Mouse (Mus musculus) spleen, adult 2 months (tissue): ENCODE results near the gene Slc41a2. TPM values are rescaled to one million over a fixed set of nuclear protein-coding genes. Genes with fewer than 3 reads are reported as not detected.

ENCODE experiments used
- DNase-seq, 2 experiments: peaks; one replicate each; pipeline versions ENCODE4 v3.0.0 to v3.0.0-alpha.2; 2012 to 2021; ENCODE audit warnings: low spot score in 2 of 2, low read depth in 1 of 2
- H3K27ac ChIP-seq: fragments of 200-500 bp; 2 replicates; pipeline ENCODE4 v1.5.1; 2012; ENCODE audit warnings: low read length, inconsistent platforms; ENCODE audit not compliant: insufficient read depth
- H3K27me3 ChIP-seq: fragments of 200-500 bp; 2 replicates; pipeline ENCODE4 v1.6.1; 2012; ENCODE audit warnings: mild to moderate bottlenecking, moderate library complexity, low read length, inconsistent platforms; ENCODE audit not compliant: control insufficient read depth, insufficient read depth
- H3K36me3 ChIP-seq: fragments of 200-500 bp; 2 replicates; pipeline ENCODE4 v1.6.1; 2012; ENCODE audit warnings: mild to moderate bottlenecking, low read length, inconsistent platforms; ENCODE audit not compliant: control insufficient read depth, insufficient read depth
- H3K4me1 ChIP-seq: fragments of 200-500 bp; 2 replicates; pipeline ENCODE4 v1.6.1; 2011; ENCODE audit warnings: inconsistent platforms; ENCODE audit not compliant: control insufficient read depth, insufficient read depth, insufficient read length
- H3K4me3 ChIP-seq: fragments of 200-500 bp; 2 replicates; pipeline ENCODE4 v1.5.1; 2011; ENCODE audit warnings: mild to moderate bottlenecking, inconsistent platforms; ENCODE audit not compliant: insufficient read depth, insufficient read length; ENCODE audit errors: extremely low read depth
- CTCF ChIP-seq: fragments of 200-500 bp; IDR thresholded peaks from 2 replicates; pipeline ENCODE4 v1.5.1; 2011; ENCODE audit warnings: mild to moderate bottlenecking, inconsistent platforms; ENCODE audit not compliant: insufficient read depth, insufficient read length, insufficient replicate concordance; ENCODE audit errors: extremely low read depth
- POLR2A ChIP-seq: fragments of 200-500 bp; IDR thresholded peaks from 2 replicates; pipeline ENCODE4 v1.6.1; 2011; ENCODE audit warnings: low read depth, low read length, inconsistent platforms
- WGBS: fragments of 180-500 bp; shearing (Covaris S2); methylation state at CpG from one replicate; pipeline ENCODE4 v1.1.7; 2018; 5-methylcytosine and 5-hydroxymethylcytosine counted together
- polyA plus RNA-seq: library from polyadenylated mRNA; depleted of rRNA; stranded (reverse); fragments of >200 nt; gene quantifications from 2 replicates; pipeline ENCODE4 v1.2.3, GENCODE M21; 2012

Gene Slc41a2
- polyA plus RNA-seq, 1 experiment, result 1.7 TPM

- no peaks in the 10 kb centered on the region for H3K4me1 ChIP-seq
- no peaks in the 10 kb centered on the region for H3K36me3 ChIP-seq
- H3K4me3 ChIP-seq, result no peak overlapping the region
- WGBS, result 94% methylated on average over 9 of the region's 9 CpGs
- H3K27me3 ChIP-seq, result no peaks in the 10 kb centered on the region
- no peak for TF ChIP-seq POLR2A
- H3K27ac ChIP-seq, result no peak overlapping the region
- no peak for DNase-seq
These were observed 44.3 kb downstream of the Slc41a2 start for GRCm38 (mm10) chr10:83293352-83293751.

GRCm38 (mm10) chr10:83291731-83292130, 46.0 kb downstream of the Slc41a2 start:
- no peaks in the 10 kb centered on the region for H3K4me1 ChIP-seq
- TF ChIP-seq POLR2A, result no peak
- no peak for TF ChIP-seq CTCF
- 88% methylated on average over 11 of the region's 11 CpGs for WGBS

GRCm38 (mm10) chr10:83287828-83288227, 49.9 kb downstream of the Slc41a2 start:
- no peak overlapping the region for H3K27ac ChIP-seq
- no peaks in the 10 kb centered on the region for H3K4me1 ChIP-seq
- 77% methylated on average over 6 of the region's 6 CpGs for WGBS
- TF ChIP-seq CTCF (no peak), POLR2A (no peak)
- H3K4me3 ChIP-seq, result no peak overlapping the region
- no peaks in the 10 kb centered on the region for H3K27me3 ChIP-seq
- DNase-seq, result no peak
- no peaks in the 10 kb centered on the region for H3K36me3 ChIP-seq

More at GRCm38 (mm10) chr10:83291731-83292130, 46.0 kb downstream of the Slc41a2 start:
- Histone ChIP-seq H3K27ac (no peak overlapping the region), H3K36me3 (no peaks in the 10 kb centered on the region), H3K27me3 (no peaks in the 10 kb centered on the region), H3K4me3 (no peak overlapping the region)
- DNase-seq, result no peak

DNA sequence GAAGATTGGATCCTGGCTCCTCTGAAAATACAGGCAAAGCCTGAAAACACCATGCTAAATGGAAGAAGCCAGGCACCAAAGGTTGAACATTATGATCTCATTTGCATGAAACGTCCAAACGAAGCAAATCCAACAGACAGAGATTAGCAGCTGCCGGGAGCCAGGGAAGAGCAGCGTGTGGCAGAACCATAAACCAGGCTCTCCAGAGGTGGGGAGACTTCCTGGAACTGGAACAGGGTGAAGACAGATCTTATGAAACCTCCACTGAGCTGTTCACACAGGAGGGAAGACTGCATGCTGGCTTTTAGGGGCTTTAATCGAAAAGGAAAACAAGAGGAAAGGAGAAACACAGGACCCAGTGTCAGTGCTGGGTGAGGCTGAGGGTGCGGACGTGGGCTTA, 51.3 kb downstream of the Slc41a2 start:
- Histone ChIP-seq H3K27ac (no peak overlapping the region), H3K36me3 (no peaks in the 10 kb centered on the region), H3K27me3 (no peaks in the 10 kb centered on the region), H3K4me1 (no peaks in the 10 kb centered on the region), H3K4me3 (no peak overlapping the region)
- no peak for DNase-seq
- TF ChIP-seq POLR2A (no peak), CTCF (no peak)
- WGBS, result 61% methylated on average over 7 of the region's 7 CpGs

GRCm38 (mm10) chr10:83285724-83286256, 51.9 kb downstream of the Slc41a2 start:
- Histone ChIP-seq H3K36me3 (no peaks in the 10 kb centered on the region), H3K27me3 (no peaks in the 10 kb centered on the region), H3K4me1 (no peaks in the 10 kb centered on the region), H3K4me3 (no peak overlapping the region), H3K27ac (no peak overlapping the region)
- DNase-seq, result no peak
- TF ChIP-seq CTCF, result no peak
- no peak for TF ChIP-seq POLR2A
- 88% methylated on average over 7 of the region's 7 CpGs for WGBS

DNA sequence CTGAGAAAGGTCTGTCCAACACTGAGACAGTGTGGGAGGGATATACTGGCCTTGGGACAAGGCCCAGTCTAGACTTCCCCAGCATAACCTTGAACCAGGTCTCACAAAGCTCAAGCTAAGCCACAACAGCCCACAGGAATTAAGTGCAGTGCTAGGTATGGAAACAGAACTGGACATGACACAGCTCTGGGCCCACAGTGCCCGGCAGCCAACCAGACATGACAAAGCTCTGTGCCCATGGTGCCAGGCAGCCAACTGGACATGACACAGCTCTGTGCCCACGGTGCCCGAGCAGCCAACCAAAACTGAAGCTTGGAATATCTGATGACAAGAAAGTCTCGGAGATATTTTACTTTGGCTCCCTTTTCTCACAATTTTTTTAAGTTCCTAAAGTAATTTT, 52.8 kb downstream of the Slc41a2 start:
- DNase-seq, result no peak
- 89% methylated on average over 4 of the region's 4 CpGs for WGBS
- TF ChIP-seq POLR2A (no peak), CTCF (no peak)
- Histone ChIP-seq H3K36me3 (no peaks in the 10 kb centered on the region), H3K4me3 (no peak overlapping the region), H3K27me3 (no peaks in the 10 kb centered on the region), H3K4me1 (no peaks in the 10 kb centered on the region), H3K27ac (no peak overlapping the region)

DNA sequence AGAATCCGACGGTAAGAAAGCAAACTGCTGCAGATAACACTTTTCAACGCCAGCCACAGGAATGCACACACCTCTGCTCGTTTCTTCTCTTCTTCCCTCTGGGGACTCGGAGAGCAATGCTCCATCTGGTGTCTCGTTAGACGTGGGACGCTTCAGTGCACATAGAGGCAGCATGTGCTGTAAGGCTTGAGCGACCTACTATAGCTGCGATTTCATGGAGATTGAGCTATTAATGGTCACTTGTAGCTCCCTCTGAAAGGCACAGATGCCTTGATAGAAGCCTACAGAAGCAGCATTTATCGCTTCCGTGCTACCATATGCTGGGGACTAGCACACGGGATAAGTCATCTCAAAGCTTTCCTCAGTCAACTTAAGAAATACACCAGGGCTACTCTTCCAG, 71.0 kb downstream of the Slc41a2 start:
- Histone ChIP-seq H3K4me1 (peaks cover 3% of the 10 kb centered on the region; the same call in 1 of the 2 replicates), H3K36me3 (no peaks in the 10 kb centered on the region), H3K4me3 (no peak overlapping the region), H3K27ac (no peak overlapping the region), H3K27me3 (no peaks in the 10 kb centered on the region)
- DNase-seq, result no peak
- WGBS, result 53% methylated on average over 13 of the region's 13 CpGs
- no peak for TF ChIP-seq CTCF
- TF ChIP-seq POLR2A, result no peak

DNA sequence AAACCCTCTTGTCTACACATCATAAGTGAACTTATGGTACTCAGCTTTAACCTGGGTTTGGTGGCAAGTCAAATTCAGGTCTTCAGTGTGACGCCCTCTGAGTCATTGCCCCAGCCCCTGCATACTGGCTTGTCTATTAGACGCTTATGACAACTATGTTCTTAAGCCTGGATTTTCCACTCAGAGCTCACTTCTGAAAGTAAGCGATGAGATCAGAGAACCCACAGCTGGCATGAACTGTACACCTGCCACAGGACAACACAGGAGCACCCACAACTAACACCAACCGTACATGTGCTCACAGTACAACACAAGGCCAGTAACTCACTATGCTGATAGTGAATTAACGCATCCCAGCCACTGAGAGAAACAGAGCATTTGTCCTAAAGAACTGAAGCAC, 71.4 kb downstream of the Slc41a2 start:
- Histone ChIP-seq H3K27ac (no peak overlapping the region), H3K27me3 (no peaks in the 10 kb centered on the region), H3K4me3 (no peak overlapping the region), H3K4me1 (peaks cover 3% of the 10 kb centered on the region; the same call in 1 of the 2 replicates), H3K36me3 (no peaks in the 10 kb centered on the region)
- no peak for DNase-seq
- TF ChIP-seq CTCF, result no peak
- no peak for TF ChIP-seq POLR2A
- 49% methylated on average over 5 of the region's 5 CpGs for WGBS
